Mouse (Mus musculus): ENCODE results near the gene Fam78a. TPM values are rescaled to one million over a fixed set of nuclear protein-coding genes. Genes with fewer than 3 reads are reported as not detected.
A peak's percentile ranks its signal among the peaks of the same experiment; 100 is the strongest.

Gene Fam78a
- 0.41 and 0.45 TPM in 2 replicates for polyA plus RNA-seq (2015; fragmentation: Nextera tagmentation; extraction: Ambion mirVana)

GRCm38 (mm10) chr2:32084111-32084871 lies at the start of gene Fam78a:
Gene Fam78a (minus strand): TSS chr2:32084857.
- Histone ChIP-seq H3K9me3 (replicated peaks; ENCODE audit: control insufficient read depth, low read length, poor library complexity, severe bottlenecking) (no peaks in the 10 kb centered on the region), H3K4me2 (ENCODE audit: low read length) (peak within 1 kb of the TSS; percentile 100), H3K4me1 (ENCODE audit: control insufficient read depth, insufficient read depth, low read length) (peaks cover 16% of the 10 kb centered on the region; the same call in 1 of the 2 replicates), H3K36me3 (ENCODE audit: control insufficient read depth, insufficient read depth, low read length) (no peaks in the 10 kb centered on the region), H3K9ac (ENCODE audit: low read depth, low read length) (peak within 1 kb of the TSS; percentile 72), H3K27me3 (ENCODE audit: control insufficient read depth, insufficient read depth, low read depth, low read length) (peaks cover 45% of the 10 kb centered on the region), H3K4me3 (ENCODE audit: low read depth, low read length) (peak within 1 kb of the TSS; percentile 78), H3K27ac (ENCODE audit: low read length) (no peak within 1 kb of the TSS)
- 0% methylated on average over 64 of the region's 68 CpGs for WGBS
- ATAC-seq: peak; percentile 84

DNA sequence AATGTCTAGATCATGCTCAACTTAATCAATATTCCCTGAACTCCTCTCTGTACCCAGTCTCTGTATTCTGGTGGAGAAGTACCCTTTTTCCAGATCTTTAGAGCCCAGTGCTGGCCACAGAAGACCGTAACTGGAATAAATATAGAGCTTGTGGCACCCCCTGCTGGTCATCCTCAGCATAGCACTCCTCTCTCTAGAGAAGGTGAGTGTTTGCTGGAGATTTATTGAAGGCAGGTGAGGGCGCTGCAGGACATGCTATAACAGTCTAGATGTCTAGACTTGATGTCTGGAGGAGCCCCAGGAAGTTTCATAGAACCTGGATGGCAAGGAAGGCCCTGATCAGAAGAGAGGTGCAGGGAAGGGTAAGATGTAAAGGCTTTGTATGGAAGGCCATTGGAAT lies 49.4 kb upstream of the Fam78a start:
- 4% methylated on average over 2 of the region's 2 CpGs for WGBS
- ATAC-seq: no peak

DNA sequence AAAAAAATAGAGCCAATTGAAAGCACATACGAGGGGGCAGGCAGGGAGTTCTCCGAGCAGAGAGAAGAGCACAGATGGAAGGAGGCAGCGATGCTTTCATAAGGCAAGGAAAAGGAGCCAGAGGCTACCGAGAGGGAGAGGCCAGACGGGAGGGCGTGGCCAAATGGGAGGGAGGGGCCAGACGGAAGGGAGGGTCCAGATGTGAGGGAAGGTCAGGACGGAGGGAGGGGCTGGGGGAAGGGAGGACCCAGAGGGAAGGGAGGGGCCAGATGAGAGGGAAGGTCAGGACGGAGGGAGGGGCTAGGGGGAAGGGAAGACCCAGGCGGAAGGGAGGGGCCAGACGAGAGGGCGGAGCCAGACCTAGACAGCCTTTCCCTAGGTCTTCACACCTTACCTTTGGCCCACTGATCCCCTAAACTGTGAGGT lies 47.9 kb upstream of the Fam78a start:
- WGBS: 7% methylated on average over 11 of the region's 12 CpGs
- no peak overlapping the region for H3K4me3 ChIP-seq (ENCODE audit: low read depth, low read length)
- H3K4me1 ChIP-seq (ENCODE audit: control insufficient read depth, insufficient read depth, low read length): peaks cover 3% of the 10 kb centered on the region; the same call in 1 of the 2 replicates
- no peaks in the 10 kb centered on the region for H3K27me3 ChIP-seq (ENCODE audit: control insufficient read depth, insufficient read depth, low read depth, low read length)
- no peak for ATAC-seq
- H3K9me3 ChIP-seq (replicated peaks; ENCODE audit: control insufficient read depth, low read length, poor library complexity, severe bottlenecking): no peaks in the 10 kb centered on the region
- no peaks in the 10 kb centered on the region for H3K36me3 ChIP-seq (ENCODE audit: control insufficient read depth, insufficient read depth, low read length)
- no peak overlapping the region for H3K4me2 ChIP-seq (ENCODE audit: low read length)
- no peak overlapping the region for H3K9ac ChIP-seq (ENCODE audit: low read depth, low read length)
- no peak overlapping the region for H3K27ac ChIP-seq (ENCODE audit: low read length)

More for the DNA sequence above, 49.4 kb upstream of the Fam78a start:
- H3K4me3 ChIP-seq (ENCODE audit: low read depth, low read length): no peak overlapping the region
- no peaks in the 10 kb centered on the region for H3K27me3 ChIP-seq (ENCODE audit: control insufficient read depth, insufficient read depth, low read depth, low read length)
- H3K4me1 ChIP-seq (ENCODE audit: control insufficient read depth, insufficient read depth, low read length): peaks cover 3% of the 10 kb centered on the region; the same call in 1 of the 2 replicates
- H3K9ac ChIP-seq (ENCODE audit: low read depth, low read length): no peak overlapping the region
- H3K4me2 ChIP-seq (ENCODE audit: low read length): no peak overlapping the region
- no peak overlapping the region for H3K27ac ChIP-seq (ENCODE audit: low read length)
- no peaks in the 10 kb centered on the region for H3K9me3 ChIP-seq (replicated peaks; ENCODE audit: control insufficient read depth, low read length, poor library complexity, severe bottlenecking)
- no peaks in the 10 kb centered on the region for H3K36me3 ChIP-seq (ENCODE audit: control insufficient read depth, insufficient read depth, low read length)

- no peaks in the 10 kb centered on the region for H3K9me3 ChIP-seq (replicated peaks; ENCODE audit: control insufficient read depth, low read length, poor library complexity, severe bottlenecking)
- no peak for ATAC-seq
- H3K36me3 ChIP-seq (ENCODE audit: control insufficient read depth, insufficient read depth, low read length): no peaks in the 10 kb centered on the region
- no peak overlapping the region for H3K27ac ChIP-seq (ENCODE audit: low read length)
- no peak overlapping the region for H3K4me3 ChIP-seq (ENCODE audit: low read depth, low read length)
- H3K4me2 ChIP-seq (ENCODE audit: low read length): no peak overlapping the region
- 65% methylated on average over 6 of the region's 6 CpGs for WGBS
- no peaks in the 10 kb centered on the region for H3K27me3 ChIP-seq (ENCODE audit: control insufficient read depth, insufficient read depth, low read depth, low read length)
- H3K9ac ChIP-seq (ENCODE audit: low read depth, low read length): no peak overlapping the region
- no peaks in the 10 kb centered on the region; the same call in 1 of the 2 replicates for H3K4me1 ChIP-seq (ENCODE audit: control insufficient read depth, insufficient read depth, low read length)
These were observed 47.4 kb upstream of the Fam78a start for GRCm38 (mm10) chr2:32131866-32132566.

GRCm38 (mm10) chr2:32131205-32131834 lies 46.7 kb upstream of the Fam78a start:
- Histone ChIP-seq H3K4me3 (ENCODE audit: low read depth, low read length) (no peak overlapping the region), H3K4me2 (ENCODE audit: low read length) (no peak overlapping the region), H3K27me3 (ENCODE audit: control insufficient read depth, insufficient read depth, low read depth, low read length) (no peaks in the 10 kb centered on the region), H3K9me3 (replicated peaks; ENCODE audit: control insufficient read depth, low read length, poor library complexity, severe bottlenecking) (no peaks in the 10 kb centered on the region), H3K36me3 (ENCODE audit: control insufficient read depth, insufficient read depth, low read length) (no peaks in the 10 kb centered on the region), H3K27ac (ENCODE audit: low read length) (no peak overlapping the region), H3K9ac (ENCODE audit: low read depth, low read length) (no peak overlapping the region), H3K4me1 (ENCODE audit: control insufficient read depth, insufficient read depth, low read length) (no peaks in the 10 kb centered on the region)
- no peak for ATAC-seq
- 88% methylated on average over 9 of the region's 9 CpGs for WGBS

GRCm38 (mm10) chr2:32130435-32130834 lies 45.8 kb upstream of the Fam78a start:
- Histone ChIP-seq H3K27ac (ENCODE audit: low read length) (no peak overlapping the region), H3K4me3 (ENCODE audit: low read depth, low read length) (no peak overlapping the region), H3K9me3 (replicated peaks; ENCODE audit: control insufficient read depth, low read length, poor library complexity, severe bottlenecking) (no peaks in the 10 kb centered on the region), H3K9ac (ENCODE audit: low read depth, low read length) (no peak overlapping the region), H3K4me2 (ENCODE audit: low read length) (no peak overlapping the region), H3K4me1 (ENCODE audit: control insufficient read depth, insufficient read depth, low read length) (no peaks in the 10 kb centered on the region), H3K27me3 (ENCODE audit: control insufficient read depth, insufficient read depth, low read depth, low read length) (no peaks in the 10 kb centered on the region), H3K36me3 (ENCODE audit: control insufficient read depth, insufficient read depth, low read length) (no peaks in the 10 kb centered on the region)
- no peak for ATAC-seq
- 38% methylated on average over 6 of the region's 6 CpGs for whole genome bisulfite sequencing

DNA sequence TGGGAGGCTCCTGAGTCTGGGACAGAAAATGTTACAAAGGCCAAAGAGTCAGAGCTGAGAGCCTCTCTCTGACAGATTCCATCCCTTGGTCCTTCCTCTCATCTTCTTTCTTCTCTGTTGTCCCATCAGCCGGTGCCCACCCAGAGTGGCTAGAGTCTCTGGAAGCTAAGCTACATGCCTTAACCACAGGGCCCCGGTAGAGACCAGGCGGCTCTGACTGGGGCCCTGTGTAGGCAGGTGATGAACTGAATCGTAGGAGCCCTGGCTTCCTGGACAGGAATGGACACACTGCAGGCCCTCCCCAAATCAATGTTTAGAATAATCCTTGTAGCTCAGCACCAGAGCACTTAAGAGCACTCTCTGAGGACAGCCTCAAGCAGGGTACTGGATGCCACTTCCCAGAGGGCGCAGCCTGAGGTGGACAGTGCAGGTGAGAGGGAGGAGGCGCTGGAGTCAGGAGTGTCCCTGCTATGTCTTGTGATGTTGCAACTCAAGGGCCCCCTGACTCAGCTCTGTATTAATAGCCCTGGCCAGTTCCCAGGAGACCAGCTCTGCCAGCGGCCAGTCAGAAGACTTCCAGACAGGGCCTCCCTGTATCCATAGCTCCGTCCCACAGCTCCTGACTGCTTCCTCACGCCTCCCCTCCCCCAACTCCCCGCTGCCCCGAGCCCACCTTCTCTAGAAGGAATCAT lies 44.9 kb upstream of the Fam78a start:
- no peak for ATAC-seq
- Histone ChIP-seq H3K9ac (ENCODE audit: low read depth, low read length) (no peak overlapping the region), H3K27ac (ENCODE audit: low read length) (no peak overlapping the region), H3K4me1 (ENCODE audit: control insufficient read depth, insufficient read depth, low read length) (no peaks in the 10 kb centered on the region), H3K4me3 (ENCODE audit: low read depth, low read length) (no peak overlapping the region), H3K9me3 (replicated peaks; ENCODE audit: control insufficient read depth, low read length, poor library complexity, severe bottlenecking) (no peaks in the 10 kb centered on the region), H3K27me3 (ENCODE audit: control insufficient read depth, insufficient read depth, low read depth, low read length) (no peaks in the 10 kb centered on the region), H3K36me3 (ENCODE audit: control insufficient read depth, insufficient read depth, low read length) (no peaks in the 10 kb centered on the region), H3K4me2 (ENCODE audit: low read length) (no peak overlapping the region)
- WGBS: 63% methylated on average over 11 of the region's 11 CpGs

- Histone ChIP-seq H3K9me3 (replicated peaks; ENCODE audit: control insufficient read depth, low read length, poor library complexity, severe bottlenecking) (no peaks in the 10 kb centered on the region), H3K9ac (ENCODE audit: low read depth, low read length) (no peak overlapping the region), H3K4me3 (ENCODE audit: low read depth, low read length) (no peak overlapping the region), H3K4me1 (ENCODE audit: control insufficient read depth, insufficient read depth, low read length) (no peaks in the 10 kb centered on the region), H3K36me3 (ENCODE audit: control insufficient read depth, insufficient read depth, low read length) (no peaks in the 10 kb centered on the region), H3K27me3 (ENCODE audit: control insufficient read depth, insufficient read depth, low read depth, low read length) (no peaks in the 10 kb centered on the region), H3K4me2 (ENCODE audit: low read length) (no peak overlapping the region), H3K27ac (ENCODE audit: low read length) (no peak overlapping the region)
- no peak for ATAC-seq
- WGBS: 85% methylated on average over 5 of the region's 5 CpGs
These were observed 43.8 kb upstream of the Fam78a start for GRCm38 (mm10) chr2:32128536-32128841.

Data from midbrain, embryonic 16.5 days (tissue).